Mouse (Mus musculus) layer of hippocampus, postnatal 36 days (tissue): ENCODE measurements at regions not wholly inside any gene's neighbourhood (a gene's known extent, or its start where the extent isn't known, plus 50 kb on each side); places are given as distances from the start of the nearest gene placed in this dataset.

Source experiments
- DNase-seq, 2 experiments: peaks; one replicate each; pipeline ENCODE4 v3.0.0; 2022

DNA sequence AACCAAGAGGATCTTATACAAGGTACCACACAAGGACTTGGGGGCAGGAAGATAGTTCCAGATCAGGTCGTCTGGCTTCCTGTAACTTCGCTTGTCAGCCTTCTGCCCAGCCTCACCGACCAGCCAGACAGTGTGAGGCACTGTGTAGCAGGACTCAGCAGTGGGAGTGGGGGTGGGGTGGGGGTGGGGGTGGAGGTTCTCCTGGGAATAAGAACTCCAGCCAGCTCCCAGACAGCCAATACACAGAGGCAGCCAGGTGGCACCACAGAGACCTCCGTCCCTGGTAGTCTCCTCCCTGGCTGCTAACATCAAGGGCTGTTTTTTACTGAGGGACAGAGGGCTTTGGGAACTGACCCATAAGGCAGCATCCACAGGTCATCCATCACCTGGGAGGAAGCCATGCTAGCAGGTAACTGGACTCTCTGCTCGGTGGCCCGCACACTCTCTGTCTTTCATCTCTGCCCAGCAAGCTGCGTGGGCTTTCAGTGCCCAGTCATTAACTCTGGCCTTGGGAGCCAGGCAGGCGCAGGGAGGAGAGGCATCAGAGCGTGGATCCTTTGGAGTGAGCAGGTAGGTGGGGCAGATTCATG, 60.3 kb upstream of the Wnt4 start:
- DNase-seq: no peak

GRCm38 (mm10) chr4:137214573-137214972, 62.7 kb upstream of the Wnt4 start:
- no peak for DNase-seq

GRCm38 (mm10) chr4:137212846-137213245, 64.4 kb upstream of the Wnt4 start:
- DNase-seq: no peak

GRCm38 (mm10) chr4:137212106-137212505, 65.2 kb upstream of the Wnt4 start:
- DNase-seq: no peak

DNA sequence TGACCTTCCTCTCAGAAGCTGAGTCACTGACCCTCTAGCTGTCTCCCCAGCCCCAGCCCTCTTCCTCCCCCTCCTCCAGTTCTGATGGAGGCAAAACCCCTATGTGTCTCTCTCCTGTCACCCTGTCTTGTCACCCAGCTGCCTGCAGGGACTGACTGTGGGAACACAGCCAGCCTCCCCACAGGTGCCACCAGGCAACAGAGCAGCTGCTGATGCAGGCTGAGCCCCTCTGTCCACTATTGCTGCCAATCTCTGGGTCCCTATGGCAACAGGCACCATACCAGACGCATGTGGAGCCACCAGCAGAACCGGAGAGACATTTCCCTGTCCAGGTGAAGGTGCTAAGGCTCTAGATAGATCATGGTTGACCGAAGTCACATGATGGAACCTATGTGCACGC, 66.0 kb upstream of the Wnt4 start:
- DNase-seq: peak in 1 of 2 experiments; percentile 15

DNA sequence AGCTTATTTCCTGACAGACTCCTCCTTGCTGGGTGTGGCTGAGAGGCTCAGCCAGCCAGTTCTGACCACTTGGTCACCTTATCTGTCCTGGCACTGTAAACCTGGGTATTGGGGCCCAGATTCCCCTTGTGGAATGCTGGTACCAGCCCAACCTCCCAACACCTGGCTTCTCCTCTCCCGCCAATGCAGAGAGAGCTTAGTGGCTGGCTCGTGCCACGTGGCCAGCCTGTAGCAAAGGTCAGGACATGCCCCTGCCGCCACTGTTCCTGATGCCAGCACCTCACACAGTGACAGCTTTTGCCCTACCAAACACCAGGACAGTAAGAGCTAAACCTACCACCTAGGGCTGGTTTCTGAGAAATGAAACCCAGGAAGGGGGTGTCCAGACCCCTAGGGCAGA, 66.8 kb upstream of the Wnt4 start:
- no peak for DNase-seq

DNA sequence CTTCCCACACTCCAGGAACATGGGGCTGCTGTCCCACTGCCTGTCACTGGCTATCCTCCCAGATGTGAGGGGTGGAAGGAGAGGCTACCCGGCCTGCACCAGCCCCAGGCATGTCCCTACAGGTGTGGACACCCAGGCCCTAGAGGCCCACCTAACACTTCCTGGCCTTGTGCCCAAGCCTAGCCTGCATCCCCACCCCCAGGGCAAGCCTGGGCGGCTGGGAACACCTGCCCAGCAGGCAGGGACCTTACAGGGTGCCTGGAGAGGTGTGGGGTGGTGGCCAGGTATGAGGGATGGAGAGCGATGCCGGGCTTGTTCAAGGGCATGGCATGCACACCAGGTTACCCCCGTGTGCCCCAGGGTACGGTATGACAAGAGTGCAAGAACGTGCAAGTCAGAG, 76.3 kb upstream of the Wnt4 start:
- no peak for DNase-seq

- no peak for DNase-seq
These were observed 76.9 kb upstream of the Wnt4 start for GRCm38 (mm10) chr4:137200426-137200825.

DNA sequence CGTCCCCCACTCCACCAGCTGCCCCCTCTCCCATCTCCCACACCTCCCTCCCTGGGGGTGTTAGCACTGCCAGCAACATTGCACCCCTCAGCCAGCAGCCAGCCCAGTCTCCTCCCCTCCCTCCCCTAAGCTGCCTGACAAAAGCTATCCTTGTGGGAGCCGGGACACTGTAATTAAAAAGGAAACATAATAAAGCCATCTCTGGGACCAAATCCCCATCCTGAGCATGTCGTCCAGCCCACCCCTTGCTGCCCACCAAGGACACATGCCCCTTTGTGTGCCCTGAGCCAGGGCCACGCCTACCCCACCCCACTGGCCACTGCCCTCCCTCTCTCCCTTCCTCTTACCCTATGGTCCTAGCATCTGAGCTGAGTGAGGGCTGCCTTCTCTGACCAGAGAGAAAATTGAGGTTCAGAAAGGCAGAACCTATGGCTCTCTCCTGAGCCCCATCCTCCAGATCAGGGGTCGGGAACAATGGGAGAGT, 80.8 kb upstream of the Wnt4 start:
- DNase-seq: no peak

DNA sequence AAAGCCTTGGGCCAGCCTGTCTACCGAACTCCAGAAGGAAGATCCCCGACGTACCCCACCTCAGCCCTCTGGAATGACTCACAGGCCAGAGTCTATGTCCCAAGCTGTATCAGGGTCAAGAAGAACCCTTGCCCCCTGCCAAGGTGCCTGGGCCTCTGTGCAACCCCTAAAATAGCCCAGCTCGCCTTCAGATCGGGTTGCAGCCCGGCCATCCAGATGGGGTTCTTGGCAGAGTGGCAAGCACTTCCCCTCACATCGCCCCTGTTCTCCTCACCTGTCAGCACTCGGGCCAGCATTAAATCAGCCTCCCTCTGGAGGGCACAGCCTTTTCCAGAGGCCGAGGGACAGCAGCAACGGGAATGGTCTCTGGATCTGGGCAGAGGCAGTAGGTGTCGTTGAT, 83.2 kb upstream of the Wnt4 start:
- no peak for DNase-seq

GRCm38 (mm10) chr4:137190625-137191024, 86.7 kb upstream of the Wnt4 start:
- no peak for DNase-seq

DNA sequence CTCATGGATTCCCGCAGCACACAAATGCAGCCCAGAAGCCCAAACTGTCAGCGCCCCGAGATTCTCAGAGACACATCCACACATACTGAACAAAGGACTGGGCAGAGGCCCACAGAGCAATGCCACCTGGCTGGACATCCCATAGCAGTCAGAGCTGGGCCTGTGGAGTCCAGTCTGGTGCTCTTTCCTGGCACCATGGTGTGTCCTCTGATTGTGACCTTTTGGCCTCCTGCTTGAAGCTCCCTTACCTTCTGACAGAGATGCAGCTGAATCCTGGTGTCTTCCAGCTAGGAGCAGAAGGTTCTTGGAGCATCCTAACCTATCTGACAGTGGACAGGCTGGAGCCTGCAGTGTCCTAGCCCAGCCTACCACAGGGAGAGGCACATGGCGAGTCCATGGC, 87.5 kb upstream of the Wnt4 start:
- DNase-seq: no peak

- no peak for DNase-seq
These were observed 88.2 kb upstream of the Wnt4 start for GRCm38 (mm10) chr4:137189058-137189457.

DNA sequence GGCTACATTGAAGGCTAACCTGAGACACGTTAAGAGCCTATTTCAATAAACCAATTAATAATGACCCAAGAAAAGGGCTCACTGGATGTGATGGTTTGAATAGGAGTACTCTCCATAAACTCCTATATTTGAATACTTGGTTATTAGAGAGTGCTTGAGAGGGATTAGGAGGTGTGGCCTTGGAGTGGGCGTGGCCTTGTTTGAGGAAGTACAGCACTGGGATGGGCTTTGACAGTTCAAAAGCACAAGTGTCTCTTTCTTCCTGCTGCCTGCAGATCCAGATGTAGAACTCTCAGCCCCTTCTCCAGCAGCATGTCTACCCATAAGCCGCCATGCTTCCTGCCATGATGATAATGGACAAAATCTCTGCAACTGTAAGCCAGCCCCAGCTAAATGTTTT, 89.7 kb upstream of the Wnt4 start:
- no peak for DNase-seq

GRCm38 (mm10) chr4:137187051-137187450, 90.2 kb upstream of the Wnt4 start:
- no peak for DNase-seq

- DNase-seq: no peak
These were observed 92.3 kb upstream of the Wnt4 start for GRCm38 (mm10) chr4:137185001-137185400.

DNA sequence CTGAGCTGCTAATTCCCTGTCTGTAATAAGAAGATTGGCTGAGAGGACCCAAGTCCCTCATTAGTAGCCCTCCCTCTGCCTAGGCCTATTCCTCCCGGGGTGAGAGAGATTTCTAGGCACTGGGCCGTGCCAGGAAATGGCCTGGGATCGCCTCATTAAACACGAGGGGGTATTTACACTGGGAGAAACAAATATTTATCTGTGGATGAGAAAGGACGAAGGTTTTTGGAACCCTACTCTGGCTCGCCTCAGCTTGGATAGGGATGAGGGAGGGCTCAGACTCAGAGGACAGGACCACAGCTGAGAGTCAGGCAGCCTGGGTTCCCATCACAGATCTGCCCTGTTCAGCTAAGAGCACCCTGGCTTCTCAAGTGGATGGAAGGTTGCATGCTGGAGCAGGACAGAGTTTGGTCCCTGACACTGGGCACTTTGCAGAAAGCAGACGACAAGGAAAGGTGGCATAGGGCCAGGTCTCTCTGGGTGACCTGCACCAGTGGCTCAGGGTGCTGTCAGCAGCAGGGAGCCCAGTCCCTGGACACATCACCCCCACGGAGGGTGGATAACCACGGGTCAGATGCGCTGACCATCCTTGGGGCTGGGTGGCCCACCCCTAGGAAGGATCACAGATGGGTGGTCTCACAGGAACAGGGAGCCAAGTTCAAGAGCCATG, 94.0 kb upstream of the Wnt4 start:
- DNase-seq: no peak

DNA sequence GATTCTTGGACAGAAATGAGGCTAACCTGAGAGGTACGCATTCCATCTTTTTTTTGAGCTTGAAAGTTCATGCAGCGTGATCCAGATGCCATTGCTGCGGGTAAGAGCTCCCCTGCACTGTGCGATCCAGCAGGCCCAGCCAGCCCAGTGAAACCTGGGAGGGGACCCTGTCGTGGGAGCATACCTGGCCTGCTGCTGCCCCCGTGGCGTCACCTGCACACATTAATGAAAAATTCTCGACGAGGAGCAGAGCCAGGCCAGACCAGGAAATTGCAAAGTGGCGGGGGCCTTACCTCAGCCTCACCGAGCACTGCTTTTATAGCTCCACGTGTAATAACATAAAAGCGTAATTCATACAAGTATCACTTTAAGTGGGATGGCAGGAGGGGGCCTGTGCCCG, 94.7 kb upstream of the Wnt4 start:
- DNase-seq: no peak

DNA sequence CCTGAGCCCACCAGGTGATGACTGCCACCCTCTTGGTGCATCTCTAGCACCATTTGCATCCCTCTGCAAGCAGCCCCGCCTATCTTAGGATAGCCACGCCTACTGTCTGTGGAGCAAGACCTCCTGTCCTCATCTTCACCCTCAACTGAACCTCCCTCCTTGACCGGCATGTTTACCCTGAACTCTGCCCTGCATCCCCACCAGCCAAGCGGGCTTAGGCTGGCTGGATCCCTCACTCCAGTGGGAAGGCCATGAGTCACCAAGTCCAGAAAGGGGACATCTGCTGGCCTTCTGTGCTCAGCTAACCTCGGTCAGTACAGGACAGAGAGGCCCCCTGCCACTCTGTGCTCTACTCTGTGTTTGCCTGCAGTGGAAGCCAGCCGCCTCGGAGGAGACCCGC, 96.0 kb upstream of the Wnt4 start:
- DNase-seq: no peak

GRCm38 (mm10) chr4:137180083-137180482, 97.2 kb upstream of the Wnt4 start:
- DNase-seq: no peak

- no peak for DNase-seq
These were observed 98.5 kb upstream of the Wnt4 start for GRCm38 (mm10) chr4:137178833-137179232.

DNA sequence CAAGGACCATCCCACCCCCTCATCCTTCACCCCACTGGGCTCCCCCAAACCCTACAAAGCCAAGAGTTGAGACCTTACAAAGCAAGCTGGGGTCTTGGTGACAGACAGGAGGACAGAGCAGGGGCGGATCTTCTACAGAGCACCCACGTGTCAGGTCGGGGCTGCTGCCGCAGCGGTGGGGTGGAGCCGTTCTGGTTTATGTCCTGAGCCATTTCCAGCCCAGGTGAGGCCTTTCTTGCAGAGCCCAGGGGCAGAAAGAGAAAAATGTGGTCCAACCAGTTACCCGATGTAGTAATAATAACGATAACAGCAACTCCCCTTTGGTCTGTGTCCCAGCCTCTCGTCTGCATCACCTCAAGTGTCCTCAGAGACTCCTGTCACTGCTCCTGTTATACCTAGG, 112.4 kb upstream of the Wnt4 start:
- no peak for DNase-seq

- DNase-seq: peak; percentile 76 to 84
These were observed 112.9 kb upstream of the Wnt4 start for GRCm38 (mm10) chr4:137164429-137164828.

- DNase-seq: no peak
These were observed 113.3 kb upstream of the Wnt4 start for GRCm38 (mm10) chr4:137163962-137164361.

DNA sequence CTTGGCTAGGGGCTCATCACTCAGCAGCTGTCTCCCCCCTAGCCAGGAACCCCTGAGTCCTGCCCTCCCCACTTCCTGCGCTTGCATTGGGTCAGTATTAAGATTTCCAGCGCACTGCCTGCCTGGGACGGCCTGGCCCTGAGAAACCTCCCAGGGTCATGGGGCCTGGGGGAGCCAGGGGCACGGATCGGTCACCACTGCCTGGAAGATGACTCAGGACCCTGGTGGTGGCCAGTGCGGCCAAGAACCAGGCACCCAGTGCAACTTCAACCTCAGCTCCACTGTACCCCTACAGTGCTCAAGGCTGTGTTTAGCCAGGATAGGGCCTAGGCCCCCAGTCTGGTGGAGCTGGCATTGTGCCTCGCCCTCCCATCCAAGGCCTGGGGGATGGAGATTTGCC, 111.9 kb upstream of the Zbtb40 start:
- DNase-seq: no peak
